In the genomic region with DNA sequence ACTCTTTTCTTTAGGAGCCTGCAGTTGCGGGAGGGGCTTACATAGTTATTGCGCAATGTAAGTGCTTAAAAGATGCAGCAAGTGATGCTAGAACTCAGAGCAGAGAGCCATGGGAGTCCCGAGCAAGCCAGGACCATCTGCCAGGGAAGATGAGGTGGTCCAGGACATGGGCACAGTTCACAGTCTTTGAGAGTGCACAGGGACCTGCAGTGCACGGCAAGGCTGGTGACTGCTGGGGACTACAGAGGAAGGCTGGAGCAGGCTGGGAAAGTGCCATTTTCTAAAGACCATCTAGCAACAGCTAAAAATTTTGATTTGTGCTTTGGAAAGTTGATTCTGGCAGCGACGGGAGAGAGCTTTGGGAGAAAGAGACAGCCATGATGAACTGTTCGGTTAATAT, we compare ENCODE assay signal across 14 mouse cellular contexts.
DNase-seq lines count a peak whose midpoint lies in the region; ATAC-seq and TF ChIP-seq lines count a peak whose summit lies in the region.
"Had no signal": no experiment of that assay in that cellular context is flagged by ENCODE, and none has a peak within 500 bp of the region (broad histone marks: within the 10 kb centered on the region; RNA-seq: fewer than 3 reads in every experiment).

No protein-coding gene starts in this region.

- no peaks in the 10 kb centered on the region for H3K27me3 ChIP-seq in heart, embryonic 13.5 days (replicated peaks)
- H3K27me3 ChIP-seq in lung, embryonic 15.5 days = no peaks in the 10 kb centered on the region
- no peaks in the 10 kb centered on the region for H3K27me3 ChIP-seq in kidney, postnatal 0 days (ENCODE audit: insufficient read depth, low read length)
- H3K27me3 ChIP-seq in stomach, embryonic 15.5 days (replicated peaks) = no peaks in the 10 kb centered on the region
- H3K27me3 ChIP-seq: hindbrain, embryonic 15.5 days; megakaryocyte, embryonic 14.5 days; Patski had no signal

- no peak overlapping the region for H3K4me2 ChIP-seq in heart, embryonic 13.5 days
- H3K4me2 ChIP-seq in lung, embryonic 15.5 days = no peak overlapping the region
- H3K4me2 ChIP-seq in kidney, postnatal 0 days (ENCODE audit: low read length) = no peak overlapping the region
- no peak overlapping the region for H3K4me2 ChIP-seq in stomach, embryonic 15.5 days
- H3K4me2 ChIP-seq: hindbrain, embryonic 15.5 days; liver, embryonic 11.5 days had no signal

- no peaks in the 10 kb centered on the region for H3K36me3 ChIP-seq in heart, embryonic 13.5 days
- no peaks in the 10 kb centered on the region for H3K36me3 ChIP-seq in lung, embryonic 15.5 days
- H3K36me3 ChIP-seq in kidney, postnatal 0 days (ENCODE audit: insufficient read depth, low read length) = no peaks in the 10 kb centered on the region
- no peaks in the 10 kb centered on the region for H3K36me3 ChIP-seq in stomach, embryonic 15.5 days
- H3K36me3 ChIP-seq: forebrain, embryonic 10.5 days; hindbrain, embryonic 15.5 days had no signal

- WGBS in heart, embryonic 13.5 days = 77% methylated on average over 7 of the region's 7 CpGs
- 51% methylated on average over 7 of the region's 7 CpGs for WGBS in lung, embryonic 15.5 days
- WGBS in kidney, postnatal 0 days = 59% methylated on average over 7 of the region's 7 CpGs
- WGBS in stomach, embryonic 15.5 days = 52% methylated on average over 7 of the region's 7 CpGs

- peak overlapping the region; percentile 71 for H3K27ac ChIP-seq in heart, embryonic 13.5 days (replicated peaks)
- peak overlapping the region; percentile 77 for H3K27ac ChIP-seq in lung, embryonic 15.5 days
- peak overlapping the region; percentile 89 for H3K27ac ChIP-seq in kidney, postnatal 0 days
- H3K27ac ChIP-seq in stomach, embryonic 15.5 days = peak overlapping the region; percentile 93
- H3K27ac ChIP-seq: forebrain, embryonic 10.5 days; hindbrain, embryonic 15.5 days had no signal

- no peak for TF ChIP-seq CTCF in kidney, postnatal 0 days (IDR thresholded peaks at IDR 0.05; ENCODE audit: low read depth)

- peaks cover 4% of the 10 kb centered on the region for H3K4me1 ChIP-seq in heart, embryonic 13.5 days
- H3K4me1 ChIP-seq in lung, embryonic 15.5 days = peaks cover 20% of the 10 kb centered on the region
- H3K4me1 ChIP-seq in kidney, postnatal 0 days (replicated peaks; ENCODE audit: insufficient read depth, low read length) = no peaks in the 10 kb centered on the region
- 0 out of 2 replicates have a peak, but pooled peaks cover 3% of the 10 kb centered on the region for H3K4me1 ChIP-seq in stomach, embryonic 15.5 days
- H3K4me1 ChIP-seq: hindbrain, embryonic 15.5 days; megakaryocyte, embryonic 14.5 days had no signal

- H3K9ac ChIP-seq in heart, embryonic 13.5 days = no peak overlapping the region
- no peak overlapping the region for H3K9ac ChIP-seq in lung, embryonic 15.5 days
- no peak overlapping the region for H3K9ac ChIP-seq in kidney, postnatal 0 days (ENCODE audit: low read depth, low read length)
- H3K9ac ChIP-seq in stomach, embryonic 15.5 days = no peak overlapping the region
- H3K9ac ChIP-seq: hindbrain, embryonic 15.5 days had no signal

- ATAC-seq in heart, embryonic 13.5 days (ENCODE audit: extremely low read depth, insufficient number of reproducible peaks, low FRiP score, low TSS enrichment) = no peak
- peak; percentile 87 for ATAC-seq in lung, embryonic 15.5 days (ENCODE audit: borderline replicate concordance, extremely low read depth, low FRiP score, low TSS enrichment)
- ATAC-seq in kidney, postnatal 0 days (replicated peaks; ENCODE audit: low FRiP score, low read depth) = no peak
- ATAC-seq in stomach, embryonic 15.5 days (ENCODE audit: insufficient read depth, low FRiP score, low read depth) = peak; percentile 27; the same call in 1 of the 2 replicates
- ATAC-seq in cerebellum, adult (ENCODE audit: insufficient number of reproducible peaks, low FRiP score, low TSS enrichment) = no peak
- ATAC-seq: Patski had no signal

- no peak for DNase-seq in heart, adult 9 months (ENCODE audit: low spot score in 2 of 2)
- DNase-seq in lung, postnatal 10 days = no peak
- peak; percentile 83 for DNase-seq in kidney, postnatal 0 days (ENCODE audit: low spot score)
- no peak for DNase-seq in retina, postnatal 1 day
- DNase-seq: right cerebral cortex, postnatal 25 days had no signal

- H3K9me3 ChIP-seq in heart, embryonic 13.5 days = no peaks in the 10 kb centered on the region
- H3K9me3 ChIP-seq in lung, embryonic 15.5 days = no peaks in the 10 kb centered on the region
- H3K9me3 ChIP-seq in kidney, postnatal 0 days (replicated peaks; ENCODE audit: low read length) = no peaks in the 10 kb centered on the region
- no peaks in the 10 kb centered on the region for H3K9me3 ChIP-seq in stomach, embryonic 15.5 days
- H3K9me3 ChIP-seq: forebrain, embryonic 10.5 days; hindbrain, embryonic 15.5 days; megakaryocyte, embryonic 14.5 days had no signal

- no peak overlapping the region for H3K4me3 ChIP-seq in heart, embryonic 13.5 days
- H3K4me3 ChIP-seq in lung, embryonic 15.5 days = no peak overlapping the region
- no peak overlapping the region for H3K4me3 ChIP-seq in kidney, postnatal 0 days (replicated peaks; ENCODE audit: low read depth, low read length)
- H3K4me3 ChIP-seq in stomach, embryonic 15.5 days (replicated peaks) = no peak overlapping the region
- H3K4me3 ChIP-seq: forebrain, embryonic 10.5 days; hindbrain, embryonic 15.5 days; megakaryocyte, embryonic 14.5 days had no signal

Comparison
In these comparisons a context has a peak if more than half of its experiments do, and no peak if none do; other contexts are left out.
1. ATAC-seq: peak in lung, embryonic 15.5 days (single experiment) and stomach, embryonic 15.5 days (single experiment); none in heart, embryonic 13.5 days (single experiment), kidney, postnatal 0 days (single experiment) and cerebellum, adult (single experiment).
2. Peak in every context shown above with its lines, with median percentiles within 50 percentile points of each other: H3K27ac ChIP-seq.